ENCODE assay signal across 7 mouse cellular contexts in genomic region chr11:32238093-32238860, GRCm38 (mm10). TPM values are rescaled to one million over a fixed set of nuclear protein-coding genes. Genes with fewer than 3 reads are reported as not detected.
DNase-seq lines count a peak whose midpoint lies in the region; ATAC-seq and TF ChIP-seq lines count a peak whose summit lies in the region.

No protein-coding gene starts in this region.

- TF ChIP-seq POLR2A in small intestine, adult 2 months (IDR thresholded peaks at IDR 0.05; ENCODE audit: low read depth, low read length), result no peak

- WGBS in forebrain, embryonic 14.5 days, result 65% methylated on average over 5 of the region's 5 CpGs
- WGBS in hindbrain, embryonic 14.5 days, result 58% methylated on average over 5 of the region's 5 CpGs
- WGBS in small intestine, adult 2 months, result 56% methylated on average over 5 of the region's 5 CpGs

- H3K4me3 ChIP-seq in forebrain, embryonic 14.5 days (ENCODE audit: low read depth, low read length), result no peak overlapping the region
- no peak overlapping the region for H3K4me3 ChIP-seq in hindbrain, embryonic 14.5 days (replicated peaks; ENCODE audit: low read length)
- no peak overlapping the region for H3K4me3 ChIP-seq in small intestine, adult 2 months (ENCODE audit: low read depth, low read length)

- DNase-seq in Muller cell, postnatal 12 days (ENCODE audit: inconsistent ontology term), result peak; percentile 59
- peak; percentile 78 for DNase-seq in c-Kit-positive CD71-positive TER-119-positive erythroid progenitor cells, embryonic 14.5 days (ENCODE audit: low spot score)
- DNase-seq in forebrain, embryonic 14.5 days (ENCODE audit: low spot score), result peak; percentile 73
- peak; percentile 76 for DNase-seq in hindbrain, embryonic 14.5 days (ENCODE audit: low spot score)
- peak; percentile 76 to 77 for DNase-seq in left cerebral cortex, postnatal 14 days (ENCODE audit: low spot score in 2 of 2)

- H3K4me2 ChIP-seq in forebrain, embryonic 14.5 days (ENCODE audit: low read length), result no peak overlapping the region
- no peak overlapping the region for H3K4me2 ChIP-seq in hindbrain, embryonic 14.5 days (replicated peaks)

- no peaks in the 10 kb centered on the region for H3K9me3 ChIP-seq in forebrain, embryonic 14.5 days (replicated peaks; ENCODE audit: control insufficient read depth, low read length)
- H3K9me3 ChIP-seq in hindbrain, embryonic 14.5 days (ENCODE audit: control insufficient read depth, low read length), result no peaks in the 10 kb centered on the region

- intact Hi-C loops in left cerebral cortex, postnatal 14 days (cut with DNase I), result loop anchor here (1.0 to 2.0 kb wide), 2 partner anchors 21 to 55 kb away; no protein-coding TSS in a partner anchor

- H3K4me1 ChIP-seq in forebrain, embryonic 14.5 days (ENCODE audit: control insufficient read depth, insufficient read depth, low read length), result peaks cover 22% of the 10 kb centered on the region
- peaks cover 21% of the 10 kb centered on the region for H3K4me1 ChIP-seq in hindbrain, embryonic 14.5 days (replicated peaks; ENCODE audit: control insufficient read depth, insufficient read depth, low read length)
- peaks cover 3% of the 10 kb centered on the region; the same call in 1 of the 2 replicates for H3K4me1 ChIP-seq in small intestine, adult 2 months (ENCODE audit: control insufficient read depth, insufficient read depth, insufficient read length, low read length)

- no peak overlapping the region for H3K9ac ChIP-seq in forebrain, embryonic 14.5 days (ENCODE audit: low read length)
- H3K9ac ChIP-seq in hindbrain, embryonic 14.5 days, result no peak overlapping the region

- peak; percentile 24; the same call in 1 of the 2 replicates for ATAC-seq in forebrain, embryonic 14.5 days
- ATAC-seq in hindbrain, embryonic 14.5 days (ENCODE audit: low FRiP score), result peak; percentile 26; the same call in 1 of the 2 replicates
- peak; percentile 82 for ATAC-seq in megakaryocyte-erythroid progenitor cell, adult 5-6 weeks (replicated peaks; ENCODE audit: low FRiP score, low TSS enrichment, poor library complexity, severe bottlenecking)

- 0 out of 2 replicates have a peak overlapping the region, but pooled peaks have one; percentile 21 for H3K27ac ChIP-seq in forebrain, embryonic 14.5 days (ENCODE audit: low read depth, low read length)
- no peak overlapping the region; the same call in 1 of the 2 replicates for H3K27ac ChIP-seq in hindbrain, embryonic 14.5 days
- no peak overlapping the region for H3K27ac ChIP-seq in small intestine, adult 2 months (ENCODE audit: insufficient read depth, low read depth, low read length)

- TF ChIP-seq CTCF in small intestine, adult 2 months (IDR thresholded peaks at IDR 0.05; ENCODE audit: extremely low read depth, insufficient read length, insufficient replicate concordance, low read depth, low read length), result peak; percentile 93

- H3K27me3 ChIP-seq in forebrain, embryonic 14.5 days (replicated peaks; ENCODE audit: control insufficient read depth, insufficient read depth, low read length), result no peaks in the 10 kb centered on the region
- no peaks in the 10 kb centered on the region for H3K27me3 ChIP-seq in hindbrain, embryonic 14.5 days (ENCODE audit: control insufficient read depth, insufficient read depth, low read length)
- H3K27me3 ChIP-seq in small intestine, adult 2 months (ENCODE audit: control insufficient read depth, insufficient read depth, low read length), result no peaks in the 10 kb centered on the region

- H3K36me3 ChIP-seq in forebrain, embryonic 14.5 days (ENCODE audit: control insufficient read depth, insufficient read depth, low read length), result peaks cover 37% of the 10 kb centered on the region
- H3K36me3 ChIP-seq in hindbrain, embryonic 14.5 days (replicated peaks; ENCODE audit: control insufficient read depth, insufficient read depth), result peaks cover 45% of the 10 kb centered on the region
- H3K36me3 ChIP-seq in small intestine, adult 2 months (ENCODE audit: control insufficient read depth, insufficient read depth, low read length), result peaks cover 17% of the 10 kb centered on the region

RNA-seq across cellular contexts. Expression of gene Mpg, which starts 12.0 kb away (rescaled TPM):
- polyA plus RNA-seq in forebrain, embryonic 14.5 days (2014; fragmentation: Nextera tagmentation; extraction: Ambion mirVana), result 31.2 and 32.6 TPM in 2 replicates
- 29.7 and 37.5 TPM in 2 replicates for polyA plus RNA-seq in hindbrain, embryonic 14.5 days (2014; fragmentation: Nextera tagmentation; extraction: Ambion mirVana)
- total RNA-seq in left cerebral cortex, postnatal 14 days (2021), result 10 to 100 TPM; 18.7 to 20.5 TPM
- 11.1 and 18.5 TPM in 2 replicates for total RNA-seq in megakaryocyte-erythroid progenitor cell, adult 5-6 weeks (2014; fragmentation: Nextera tagmentation)
- total RNA-seq in megakaryocyte-erythroid progenitor cell, adult 5-6 weeks (2017), result 8.9 and 10.8 TPM in 2 replicates
- 4.9 and 7.5 TPM in 2 replicates for polyA plus RNA-seq in small intestine, adult 2 months (2012; rRNA removed)

RNA-seq across cellular contexts. Expression of gene Rhbdf1, which starts 16.2 kb away (rescaled TPM):
- 9.9 and 13.7 TPM in 2 replicates for polyA plus RNA-seq in forebrain, embryonic 14.5 days (2014; fragmentation: Nextera tagmentation; extraction: Ambion mirVana)
- 18.9 and 20.0 TPM in 2 replicates for polyA plus RNA-seq in hindbrain, embryonic 14.5 days (2014; fragmentation: Nextera tagmentation; extraction: Ambion mirVana)
- total RNA-seq in left cerebral cortex, postnatal 14 days (2021), result 10 to 100 TPM; 16.5 to 18.0 TPM
- 0.87 TPM in 1 of 2 replicates, not detected in the other for total RNA-seq in megakaryocyte-erythroid progenitor cell, adult 5-6 weeks (2014; fragmentation: Nextera tagmentation)
- total RNA-seq in megakaryocyte-erythroid progenitor cell, adult 5-6 weeks (2017), result 0.76 TPM in 1 of 2 replicates, not detected in the other
- 56.7 and 64.4 TPM in 2 replicates for polyA plus RNA-seq in small intestine, adult 2 months (2012; rRNA removed)

RNA-seq across cellular contexts. Expression of gene Nprl3, which starts 29.2 kb away (rescaled TPM):
- 27.9 and 28.1 TPM in 2 replicates for polyA plus RNA-seq in forebrain, embryonic 14.5 days (2014; fragmentation: Nextera tagmentation; extraction: Ambion mirVana)
- 23.7 and 35.3 TPM in 2 replicates for polyA plus RNA-seq in hindbrain, embryonic 14.5 days (2014; fragmentation: Nextera tagmentation; extraction: Ambion mirVana)
- total RNA-seq in left cerebral cortex, postnatal 14 days (2021), result 10 to 100 TPM; 47.0 to 57.0 TPM
- total RNA-seq in megakaryocyte-erythroid progenitor cell, adult 5-6 weeks (2014; fragmentation: Nextera tagmentation), result 45.7 and 65.0 TPM in 2 replicates
- 12.9 and 35.6 TPM in 2 replicates for total RNA-seq in megakaryocyte-erythroid progenitor cell, adult 5-6 weeks (2017)
- 25.1 and 35.7 TPM in 2 replicates for polyA plus RNA-seq in small intestine, adult 2 months (2012; rRNA removed)

RNA-seq across cellular contexts. Expression of gene Snrnp25, which starts 33.1 kb away (rescaled TPM):
- polyA plus RNA-seq in forebrain, embryonic 14.5 days (2014; fragmentation: Nextera tagmentation; extraction: Ambion mirVana), result 59.8 and 67.0 TPM in 2 replicates
- 48.6 and 49.9 TPM in 2 replicates for polyA plus RNA-seq in hindbrain, embryonic 14.5 days (2014; fragmentation: Nextera tagmentation; extraction: Ambion mirVana)
- 10 to 100 TPM; 24.9 to 26.2 TPM for total RNA-seq in left cerebral cortex, postnatal 14 days (2021)
- 44.9 and 56.4 TPM in 2 replicates for total RNA-seq in megakaryocyte-erythroid progenitor cell, adult 5-6 weeks (2014; fragmentation: Nextera tagmentation)
- total RNA-seq in megakaryocyte-erythroid progenitor cell, adult 5-6 weeks (2017), result 42.0 and 59.1 TPM in 2 replicates
- polyA plus RNA-seq in small intestine, adult 2 months (2012; rRNA removed), result 11.5 and 22.5 TPM in 2 replicates

RNA-seq across cellular contexts. Expression of gene Hba-x, which starts 37.9 kb away (rescaled TPM):
- 33.0 and 82.9 TPM in 2 replicates for polyA plus RNA-seq in forebrain, embryonic 14.5 days (2014; fragmentation: Nextera tagmentation; extraction: Ambion mirVana)
- 38.0 and 95.6 TPM in 2 replicates for polyA plus RNA-seq in hindbrain, embryonic 14.5 days (2014; fragmentation: Nextera tagmentation; extraction: Ambion mirVana)
- not detected for total RNA-seq in left cerebral cortex, postnatal 14 days (2021)
- total RNA-seq in megakaryocyte-erythroid progenitor cell, adult 5-6 weeks (2014; fragmentation: Nextera tagmentation), result not detected in 2 replicates
- total RNA-seq in megakaryocyte-erythroid progenitor cell, adult 5-6 weeks (2017), result not detected in 2 replicates
- not detected in 2 replicates for polyA plus RNA-seq in small intestine, adult 2 months (2012; rRNA removed)

Comparison
In these comparisons a context has a peak if more than half of its experiments do, and no peak if none do; other contexts are left out.
1. ATAC-seq: peak in every context shown above with its lines; median percentile 82 in megakaryocyte-erythroid progenitor cell, adult 5-6 weeks; 26 in hindbrain, embryonic 14.5 days; 24 in forebrain, embryonic 14.5 days.